Mouse (Mus musculus) layer of hippocampus, postnatal 14 days (tissue): ENCODE results near the gene Grin2c. TPM values are rescaled to one million over a fixed set of nuclear protein-coding genes. Genes with fewer than 3 reads are reported as not detected.

ENCODE experiments used
- DNase-seq, 2 experiments: peaks; one replicate each; pipeline ENCODE4 v3.0.0; 2021 to 2022; ENCODE audit warnings: low spot score in 2 of 2, mixed read lengths in 1 of 2
- long read RNA-seq, 2 experiments: library from polyadenylated mRNA; stranded (forward); transcript quantifications; one replicate each; pipeline ENCODE4 v2.0.0; 2021
- total RNA-seq, 2 experiments: library from RNA; stranded (reverse); gene quantifications; 2 replicates each; pipeline ENCODE4 v1.2.3; 2021

Grin2c gene
- total RNA-seq: 10 to 100 TPM; 41.7 to 47.0 TPM
- long read RNA-seq, experiment 1, partial matches to known transcripts: 24 of 68 reads
- long read RNA-seq, experiment 1, other reads (novel, unspliced or antisense): 44 of 68 reads
- long read RNA-seq, experiment 2, partial matches to known transcripts: 16 of 49 reads
- long read RNA-seq, experiment 2, other reads (novel, unspliced or antisense): 33 of 49 reads

GRCm38 (mm10) chr11:115267061-115267883 is at the start of gene Grin2c:
TSS of gene Grin2c (minus strand) at chr11:115267243.
- DNase-seq: no peak

DNA sequence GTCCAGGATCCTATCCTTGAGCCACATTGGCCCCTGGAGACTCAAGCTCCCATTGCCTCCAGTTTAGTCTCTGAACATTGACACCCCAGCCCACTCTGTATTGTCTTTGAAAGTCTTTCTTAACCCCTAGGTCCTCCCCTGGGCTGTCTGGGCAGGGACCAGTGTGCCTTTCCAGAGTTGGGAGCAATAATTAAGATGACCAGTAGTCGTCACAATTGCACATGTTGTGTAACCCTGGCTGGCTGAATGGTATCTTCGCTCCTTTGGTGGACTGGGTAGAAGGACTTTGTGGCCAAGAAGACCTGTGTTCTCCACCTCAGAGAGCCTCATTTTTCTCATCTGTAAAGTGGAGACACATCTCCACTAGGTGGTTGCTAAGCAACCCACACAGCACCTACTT is 47.2 kb upstream of the Grin2c start:
- no peak for DNase-seq

DNA sequence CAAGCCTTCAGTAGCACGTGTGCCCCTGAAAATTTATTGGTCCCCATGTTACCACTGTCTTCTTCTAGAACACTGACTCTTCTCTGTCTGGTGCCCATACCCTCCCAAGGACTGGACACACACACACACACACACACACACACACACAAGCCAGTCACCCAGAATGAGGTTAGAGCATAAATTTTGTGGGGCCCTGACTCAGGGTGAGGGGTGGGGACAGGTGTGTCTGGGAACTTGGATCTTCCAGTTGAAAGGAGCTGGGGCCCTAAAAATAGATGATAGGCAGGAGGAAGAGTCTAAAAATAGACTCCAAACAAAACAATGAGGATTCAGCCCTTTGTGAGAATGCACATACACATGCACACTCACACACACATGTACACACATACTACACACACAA is 41.7 kb upstream of the Grin2c start:
- no peak for DNase-seq

GRCm38 (mm10) chr11:115306863-115307262 is 39.8 kb upstream of the Grin2c start, which contains the start of gene Otop2:
TSS of gene Otop2 (plus strand) at chr11:115307163.
- DNase-seq: no peak

DNA sequence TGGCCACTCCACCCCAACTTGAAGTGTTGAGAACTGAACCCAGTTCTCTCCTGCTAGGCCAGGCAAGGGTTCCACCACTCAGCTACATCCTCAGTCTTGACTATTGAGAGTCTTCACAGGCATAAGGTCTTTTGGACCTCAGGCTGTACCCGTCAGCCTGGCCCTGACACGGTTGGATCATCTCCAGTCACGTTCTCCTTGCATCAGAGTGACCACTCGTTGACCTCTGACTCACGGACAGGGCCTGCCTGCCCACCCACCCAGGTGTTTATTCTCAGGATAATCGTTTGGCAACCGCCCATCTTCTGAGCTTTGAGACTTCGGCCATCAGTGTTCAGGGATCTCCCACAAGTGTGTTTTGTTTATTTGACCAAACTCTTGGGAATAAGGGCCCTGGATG is 36.1 kb upstream of the Grin2c start:
- no peak for DNase-seq

GRCm38 (mm10) chr11:115301351-115301750 is 34.3 kb upstream of the Grin2c start:
- no peak for DNase-seq

DNA sequence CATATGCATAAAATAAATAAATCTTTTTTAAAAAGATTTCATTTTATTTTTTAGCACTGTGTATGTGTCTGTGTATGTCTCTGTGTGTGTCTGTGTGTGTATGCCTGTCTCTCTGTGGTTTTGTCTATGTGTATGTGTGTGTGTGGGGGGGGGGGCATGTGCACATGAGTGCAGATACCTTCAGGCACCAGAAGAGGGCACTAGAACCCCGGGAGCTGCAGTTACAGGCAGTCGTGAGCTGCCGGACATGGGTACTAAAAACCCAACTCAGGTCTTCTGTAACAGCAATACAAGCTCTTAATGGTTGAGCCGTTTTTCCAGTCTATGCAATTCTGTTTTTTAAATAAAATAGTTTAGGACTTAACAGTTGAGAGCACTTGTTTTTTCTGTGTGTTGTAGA is 33.7 kb upstream of the Grin2c start:
- DNase-seq: no peak

- no peak for DNase-seq
Measured at GRCm38 (mm10) chr11:115298160-115298559, 31.1 kb upstream of the Grin2c start.

DNA sequence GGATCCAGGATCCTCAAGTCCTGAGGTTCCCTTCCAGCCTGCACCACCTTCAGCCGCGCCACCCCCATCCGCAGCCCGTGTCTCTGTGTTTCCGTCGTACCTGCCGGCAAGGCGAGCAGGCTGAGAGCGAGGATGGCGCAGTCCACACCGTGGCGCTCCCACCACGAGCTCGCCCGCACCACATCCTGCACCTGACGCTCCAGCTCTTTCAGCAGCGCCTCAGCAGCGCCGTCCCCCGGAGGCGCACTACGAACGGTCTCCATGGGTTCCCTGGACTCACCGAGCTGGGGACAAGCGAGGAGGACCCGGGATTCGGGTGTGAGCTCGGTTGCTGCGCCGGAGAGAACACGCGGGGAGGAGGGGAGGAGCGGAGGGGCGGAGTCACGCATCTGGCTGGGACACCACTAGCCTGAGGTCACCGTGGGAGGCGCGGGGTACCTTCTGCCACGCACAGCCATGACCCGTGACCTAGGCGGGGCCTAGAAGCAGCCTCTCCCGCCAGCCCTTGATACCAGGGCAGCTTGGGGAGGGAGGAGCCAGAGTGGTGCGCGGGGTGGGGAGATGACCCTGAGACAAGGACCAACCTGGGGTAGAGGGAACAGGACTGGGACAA is 30.3 kb upstream of the Grin2c start, which contains the start of gene Fads6:
Fads6 (minus strand) TSS at position 450 of the 613 bp plus-strand sequence.
- DNase-seq: peak; percentile 54 to 55

DNA sequence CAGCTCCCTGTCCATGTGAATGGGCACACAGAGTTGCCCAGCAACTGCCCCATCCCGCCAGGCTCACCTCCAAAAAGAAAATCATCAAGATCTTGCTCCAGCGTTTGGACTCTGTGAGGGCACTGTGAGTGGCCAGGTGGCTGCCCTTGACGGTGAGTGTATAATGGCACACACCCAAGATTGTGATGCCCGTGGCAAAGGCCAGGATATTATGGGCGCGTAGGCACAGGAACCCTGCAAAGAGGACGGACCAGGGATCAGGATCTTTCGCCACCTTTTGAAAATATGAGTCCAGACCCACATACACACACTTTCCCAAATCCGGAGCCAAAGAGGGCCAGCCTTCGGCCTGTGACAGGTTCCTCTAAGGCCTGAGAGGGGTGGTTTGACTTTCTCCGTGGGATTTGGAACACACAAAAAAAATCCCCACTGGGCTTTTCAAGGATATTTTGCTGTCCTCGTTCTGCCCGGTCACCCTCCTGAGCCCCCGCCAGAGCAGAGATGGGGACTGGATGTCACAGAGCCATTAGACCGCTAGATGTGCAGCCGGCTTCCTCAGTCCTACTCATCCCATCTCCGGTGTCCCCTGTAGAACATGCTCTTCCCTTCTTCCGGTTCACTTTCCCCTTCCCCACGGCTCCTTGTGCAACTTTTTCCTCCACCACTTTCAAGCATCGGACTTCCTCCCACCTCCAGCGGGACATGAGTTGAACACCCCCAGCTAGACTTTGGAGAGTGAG is 29.6 kb upstream of the Grin2c start:
- DNase-seq: no peak

DNA sequence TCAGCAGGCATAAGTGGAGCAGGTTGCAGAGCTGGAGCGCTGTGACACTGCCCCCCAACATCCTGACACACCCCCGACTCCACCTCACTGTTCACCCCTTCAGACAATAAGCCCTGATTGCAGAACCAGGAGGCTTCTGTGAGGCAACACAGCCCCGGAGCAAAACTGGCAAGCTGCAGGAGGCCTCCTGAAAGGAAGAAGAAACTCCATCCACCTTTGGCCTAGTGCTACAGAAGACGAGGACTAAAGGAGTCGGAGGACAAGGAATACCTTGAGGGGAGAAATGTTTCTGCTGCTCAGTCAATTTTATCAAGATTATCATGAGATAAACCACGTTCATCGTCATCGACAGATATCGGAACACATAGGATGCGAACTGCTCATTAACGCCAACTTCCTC is 28.9 kb upstream of the Grin2c start:
- no peak for DNase-seq

- DNase-seq: no peak
Measured at GRCm38 (mm10) chr11:115292631-115293375, 25.8 kb upstream of the Grin2c start.

DNA sequence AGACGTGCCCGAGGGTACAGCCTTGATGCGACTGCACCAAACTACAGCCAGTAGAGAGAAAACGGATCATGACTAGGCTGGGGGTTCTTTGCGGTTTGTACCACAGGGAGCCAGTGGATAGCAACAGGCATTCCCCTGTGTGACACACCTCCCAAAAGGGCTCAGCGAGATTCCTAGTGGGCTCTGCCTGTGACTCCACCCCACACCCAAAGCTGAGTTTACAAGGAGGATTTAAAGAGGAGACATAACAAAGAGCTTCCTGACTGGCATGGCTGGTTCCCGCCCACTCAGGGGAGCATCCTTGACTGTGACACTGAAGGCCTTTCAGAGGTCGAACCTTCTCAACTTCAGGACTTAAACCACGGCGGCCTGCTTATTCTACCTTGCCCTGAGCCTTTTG is 24.5 kb upstream of the Grin2c start:
- no peak for DNase-seq

DNA sequence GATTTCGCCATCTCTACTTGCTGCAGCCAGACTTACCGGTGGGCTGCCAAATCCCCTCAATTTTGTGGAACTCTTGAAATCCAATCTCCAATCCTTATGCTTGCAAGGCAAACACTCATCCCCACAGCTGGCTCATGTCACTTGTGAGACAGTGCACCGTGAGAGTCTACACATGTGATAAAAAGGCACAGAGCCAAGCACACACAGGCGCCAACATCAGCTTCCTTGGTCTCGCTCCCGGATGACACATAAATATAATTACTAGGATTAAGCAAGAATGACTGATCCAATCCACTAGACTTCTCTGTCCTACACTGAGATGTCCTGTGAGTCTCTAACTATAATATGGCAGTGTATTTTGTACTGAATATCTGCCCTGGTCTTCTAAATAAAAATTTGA is 23.9 kb upstream of the Grin2c start:
- no peak for DNase-seq

GRCm38 (mm10) chr11:115290314-115290713 is 23.3 kb upstream of the Grin2c start:
- DNase-seq: no peak

- DNase-seq: no peak
Measured at GRCm38 (mm10) chr11:115289885-115290284, 22.8 kb upstream of the Grin2c start.

- no peak for DNase-seq
Measured at GRCm38 (mm10) chr11:115288305-115288704, 21.3 kb upstream of the Grin2c start.

DNA sequence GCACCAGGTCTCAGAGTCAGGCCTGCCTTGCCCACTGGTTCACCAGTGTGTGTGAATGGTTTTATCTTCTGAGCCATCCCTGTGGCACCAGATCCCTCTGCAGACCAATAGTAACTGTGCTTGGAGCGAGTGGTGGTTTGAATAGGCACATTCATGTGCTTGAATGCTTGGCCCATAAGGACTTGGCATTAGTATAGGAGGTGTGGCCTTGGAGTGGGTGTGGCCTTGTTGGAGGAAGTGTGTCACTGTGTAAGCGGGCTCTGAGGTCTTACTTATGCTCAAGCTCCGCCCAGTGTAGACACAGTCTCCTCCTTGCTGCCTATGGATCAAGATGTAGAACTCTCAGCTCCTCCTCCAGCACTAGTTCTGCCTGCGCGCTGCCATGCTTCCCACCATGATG is 20.3 kb upstream of the Grin2c start:
- DNase-seq: no peak

GRCm38 (mm10) chr11:115286201-115286993 is 19.4 kb upstream of the Grin2c start:
- peak in 1 of 2 experiments; percentile 26 for DNase-seq

GRCm38 (mm10) chr11:115285282-115285681 is 18.2 kb upstream of the Grin2c start:
- DNase-seq: no peak
